Mouse (Mus musculus): ENCODE results near the gene Nxn.

DNA sequence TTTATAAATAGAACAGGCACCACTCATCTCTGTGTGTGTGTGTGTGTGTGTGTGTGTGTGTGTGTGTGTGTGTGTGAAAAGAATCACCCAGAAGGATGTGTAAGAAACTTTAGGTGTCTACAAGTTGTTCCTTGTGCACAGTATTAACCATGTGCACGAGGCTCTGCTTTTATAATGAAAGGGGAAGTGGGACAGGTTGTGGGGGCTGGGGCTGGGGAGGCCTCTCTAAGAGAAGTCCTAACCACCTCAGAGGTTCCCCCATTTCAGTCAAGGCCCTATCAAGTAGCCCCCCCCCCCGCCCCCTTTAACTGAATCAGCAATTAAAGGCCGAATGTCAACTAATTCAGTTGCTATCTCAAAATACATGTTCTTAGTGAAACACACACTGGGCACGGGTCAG lies 92.2 kb downstream of the Nxn start:
- TF ChIP-seq CTCF (IDR thresholded peaks at IDR 0.05; ENCODE audit: low read depth, low read length), result no peak
- no peak for TF ChIP-seq GATA2 (IDR thresholded peaks at IDR 0.05; ENCODE audit: borderline replicate concordance, low read depth, low read length)
- no peak for TF ChIP-seq GATA1 (IDR thresholded peaks at IDR 0.05; ENCODE audit: borderline replicate concordance, low read length)
- TF ChIP-seq TAL1 (conservative IDR thresholded peaks at IDR 0.05; ENCODE audit: low read depth, low read length), result no peak
- TF ChIP-seq POLR2AphosphoS5 (IDR thresholded peaks at IDR 0.05; ENCODE audit: insufficient replicate concordance, low read depth, low read length), result no peak
